Mouse (Mus musculus): Measurements from ENCODE around the gene Plekha5. TPM values are rescaled to one million over a fixed set of nuclear protein-coding genes. Genes with fewer than 3 reads are reported as not detected.

Gene Plekha5
- polyA plus RNA-seq, 1 experiment = 28.7 TPM

Other genes with a start within 250 kb of the Plekha5 start
- gene Aebp2, start 198.6 kb downstream of the Plekha5 start, polyA plus RNA-seq (2012; rRNA removed) = 25.3 and 30.2 TPM in 2 replicates